Mouse (Mus musculus) ES-E14 (cell line): ENCODE data around the gene Gpr174. TPM values are rescaled to one million over a fixed set of nuclear protein-coding genes. Genes with fewer than 3 reads are reported as not detected.

Experiments
- DNase-seq: peaks from one replicate; pipeline ENCODE4 v3.0.0-alpha.2; 2013; ENCODE audit warnings: low read depth, low spot score
- H3K27ac ChIP-seq: 2 replicates; pipeline ENCODE4 v1.5.1; 2012; ENCODE audit warnings: low read depth, mild to moderate bottlenecking, low read length, moderate library complexity, mixed read lengths; ENCODE audit not compliant: poor library complexity, insufficient read depth, severe bottlenecking
- H3K36me3 ChIP-seq: 2 replicates; pipeline ENCODE4 v1.6.1; 2012; ENCODE audit warnings: mild to moderate bottlenecking, low read length, moderate library complexity, mixed read lengths; ENCODE audit not compliant: control insufficient read depth, poor library complexity, insufficient read depth, severe bottlenecking
- H3K4me1 ChIP-seq, 2 experiments: fragments of 150-350 bp in 1 of 2; sonication (generic) in 1 of 2; 2 replicates each; pipeline ENCODE4 v1.6.1; 2012; ENCODE audit warnings: low read length in 2 of 2, mild to moderate bottlenecking in 1 of 2, mixed read lengths in 1 of 2; ENCODE audit not compliant: control insufficient read depth in 2 of 2, insufficient read depth in 2 of 2, poor library complexity in 1 of 2
- H3K4me3 ChIP-seq, 2 experiments: fragments of 150-350 bp in 1 of 2; sonication (generic) in 1 of 2; 2 replicates each; pipeline ENCODE4 v1.5.1; 2012; ENCODE audit warnings: low read length in 2 of 2, low read depth in 1 of 2, mild to moderate bottlenecking in 1 of 2, mixed read lengths in 1 of 2; ENCODE audit not compliant: insufficient read depth in 1 of 2, poor library complexity in 1 of 2, severe bottlenecking in 1 of 2
- H3K9ac ChIP-seq: 2 replicates; pipeline ENCODE4 v1.6.1; 2012; ENCODE audit warnings: low read depth, mild to moderate bottlenecking, low read length, mixed read lengths; ENCODE audit not compliant: poor library complexity, insufficient read depth, severe bottlenecking
- H3K9me3 ChIP-seq: fragments of 150-350 bp; sonication (generic); 2 replicates; pipeline ENCODE4 v1.6.1; 2012; ENCODE audit warnings: low read depth, mild to moderate bottlenecking, low read length; ENCODE audit not compliant: control insufficient read depth, insufficient read depth
- CHD2 ChIP-seq: IDR thresholded peaks from 2 replicates; pipeline ENCODE4 v1.6.1; 2014; ENCODE audit warnings: mild to moderate bottlenecking, low read depth, low read length, inconsistent platforms
- HCFC1 ChIP-seq: IDR thresholded peaks from 2 replicates; pipeline ENCODE4 v1.6.1; 2012; ENCODE audit warnings: low read length, inconsistent platforms, borderline replicate concordance; ENCODE audit not compliant: insufficient read depth
- MAFK ChIP-seq: IDR thresholded peaks from 2 replicates; pipeline ENCODE4 v1.6.1; 2014; ENCODE audit warnings: mild to moderate bottlenecking, low read depth, low read length, inconsistent platforms; ENCODE audit not compliant: insufficient read depth
- ZC3H11A ChIP-seq: IDR thresholded peaks from 2 replicates; pipeline ENCODE4 v1.6.1; 2012; ENCODE audit warnings: low read depth, mild to moderate bottlenecking, inconsistent platforms, low read length, borderline replicate concordance
- ZNF384 ChIP-seq: IDR thresholded peaks from 2 replicates; pipeline ENCODE4 v1.6.1; 2012; ENCODE audit warnings: low read depth, low read length, inconsistent platforms
- in situ Hi-C, 2 experiments: fragments of 600-800 bp; cut with MboI; formaldehyde crosslinking; loops; one replicate each; pipeline ENCODE4 v1.15.1; 2025; ENCODE audit warnings: low sequenced_read_pairs in 2 of 2, inconsistent platforms in 1 of 2; ENCODE audit not compliant: unreplicated experiment in 2 of 2
- total RNA-seq: library from RNA; depleted of rRNA; stranded (reverse); fragments of 300-350 nt; gene quantifications from 2 replicates; pipeline ENCODE4 v1.2.3, GENCODE M21; 2012

Gpr174 gene
- total RNA-seq, 1 experiment = 0.09 TPM

DNA sequence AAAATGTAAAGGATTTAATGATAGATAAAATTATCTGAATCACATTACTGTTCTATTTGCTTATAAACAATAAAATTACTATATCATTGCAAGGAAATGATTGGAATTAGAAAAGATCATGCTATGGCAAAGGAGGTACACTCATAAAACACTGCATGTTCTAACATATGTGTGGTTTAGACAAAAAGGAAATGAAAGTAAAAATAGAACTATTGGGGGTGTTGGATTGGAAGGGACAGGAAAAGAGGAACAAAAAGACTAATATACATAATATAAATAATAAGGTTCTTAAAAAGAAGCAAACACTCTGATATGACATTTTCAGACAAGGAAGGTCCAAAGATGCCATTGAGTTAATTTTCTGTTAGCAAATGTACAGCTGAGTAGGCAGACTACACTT, 43.1 kb downstream of the Gpr174 start:
- no peak for TF ChIP-seq HCFC1
- TF ChIP-seq ZC3H11A = no peak
- TF ChIP-seq MAFK = no peak
- TF ChIP-seq ZNF384 = no peak
- TF ChIP-seq CHD2 = no peak
- H3K9me3 ChIP-seq = no peaks in the 10 kb centered on the region
- H3K27ac ChIP-seq = no peak overlapping the region
- DNase-seq = no peak
- H3K9ac ChIP-seq = no peak overlapping the region
- no peak overlapping the region for H3K4me3 ChIP-seq
- in situ Hi-C loops = no loop called here
- no peaks in the 10 kb centered on the region for H3K36me3 ChIP-seq
- no peaks in the 10 kb centered on the region; a peak in 1 of 4 replicates for H3K4me1 ChIP-seq

DNA sequence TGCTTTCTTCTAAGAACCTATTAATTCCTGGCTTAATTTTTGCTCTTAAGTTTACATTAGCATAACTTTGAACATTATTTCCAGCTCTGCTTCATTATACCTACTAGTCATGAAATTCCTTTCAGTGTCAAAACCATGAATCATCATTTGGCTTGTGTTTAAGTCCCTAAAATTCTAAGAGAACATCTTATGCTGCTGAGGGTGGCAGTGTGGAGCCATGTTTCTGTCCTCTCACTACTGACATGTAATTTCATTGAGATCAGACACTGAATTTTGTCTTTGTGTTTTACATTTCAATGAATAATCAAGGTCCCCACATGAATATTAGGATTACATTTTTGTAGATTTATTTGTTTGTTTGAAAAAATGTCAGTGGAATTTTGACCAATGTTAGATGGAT, 50.8 kb downstream of the Gpr174 start:
- Histone ChIP-seq H3K4me1 (no peaks in the 10 kb centered on the region), H3K27ac (no peak overlapping the region), H3K4me3 (no peak overlapping the region), H3K36me3 (no peaks in the 10 kb centered on the region), H3K9me3 (no peaks in the 10 kb centered on the region), H3K9ac (no peak overlapping the region)
- in situ Hi-C loops = no loop called here
- DNase-seq = no peak
- TF ChIP-seq ZC3H11A (no peak), MAFK (no peak), ZNF384 (no peak), CHD2 (no peak), HCFC1 (no peak)

DNA sequence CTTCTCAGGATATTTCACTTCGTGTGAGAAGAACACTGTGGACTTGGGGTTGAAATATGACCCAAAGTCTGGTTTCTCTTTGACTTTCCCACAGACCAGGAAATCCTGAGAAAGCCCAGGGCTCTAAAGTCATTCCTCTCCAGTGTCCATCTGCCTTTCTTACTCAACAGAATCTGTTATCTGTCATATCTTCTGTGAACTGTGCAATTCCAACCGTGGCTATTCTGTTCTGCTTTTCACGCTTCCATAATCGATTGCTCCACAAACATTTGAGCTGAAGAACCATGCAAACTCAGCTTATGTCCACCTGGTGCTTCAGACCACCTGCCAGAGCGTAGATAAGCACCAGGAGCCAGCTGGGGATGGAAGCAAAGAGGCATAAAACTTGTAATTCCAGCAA, 56.9 kb downstream of the Gpr174 start:
- no peak for DNase-seq
- Histone ChIP-seq H3K4me1 (no peaks in the 10 kb centered on the region), H3K9ac (no peak overlapping the region), H3K36me3 (no peaks in the 10 kb centered on the region), H3K9me3 (no peaks in the 10 kb centered on the region), H3K4me3 (no peak overlapping the region), H3K27ac (no peak overlapping the region)
- in situ Hi-C loops = no loop called here
- TF ChIP-seq ZNF384 = no peak
- TF ChIP-seq HCFC1 = no peak
- TF ChIP-seq CHD2 = no peak
- TF ChIP-seq ZC3H11A = no peak
- TF ChIP-seq MAFK = no peak

DNA sequence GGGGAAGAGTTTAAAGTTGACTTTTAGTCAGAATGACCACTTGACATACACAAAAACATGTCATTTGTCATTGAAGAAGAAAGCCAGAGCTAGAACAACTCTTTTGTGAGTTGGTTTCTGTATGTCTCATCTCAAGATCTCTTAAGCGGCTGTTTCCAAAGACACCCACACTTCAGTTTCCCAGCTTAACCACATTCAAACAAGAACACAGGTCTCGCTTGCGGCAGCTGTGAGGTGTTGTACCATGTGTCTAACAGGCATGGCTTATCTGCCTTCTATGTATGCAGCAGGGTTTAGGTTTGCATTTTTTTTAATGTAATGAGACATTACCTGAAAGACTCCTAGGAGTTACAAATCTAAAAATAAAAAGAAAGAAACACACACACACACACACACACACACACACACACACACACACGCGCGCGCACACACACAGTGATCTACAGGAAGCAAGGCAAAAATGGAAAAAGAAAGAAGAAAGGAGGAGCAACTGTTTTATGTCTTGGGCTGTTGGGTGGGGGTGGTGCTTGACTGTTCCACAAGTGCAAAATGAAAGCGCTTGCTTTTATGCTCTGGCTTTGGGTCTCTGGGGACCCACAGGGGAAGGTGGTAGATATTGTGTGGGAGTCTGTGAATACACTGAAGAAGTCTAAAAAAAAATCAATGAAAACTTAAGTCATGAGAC, 70.2 kb downstream of the Gpr174 start:
- TF ChIP-seq MAFK (no peak), HCFC1 (no peak), CHD2 (no peak), ZC3H11A (no peak), ZNF384 (no peak)
- no peaks in the 10 kb centered on the region for H3K4me1 ChIP-seq
- H3K9ac ChIP-seq = no peak overlapping the region
- H3K36me3 ChIP-seq = no peaks in the 10 kb centered on the region
- no peaks in the 10 kb centered on the region for H3K9me3 ChIP-seq
- no peak overlapping the region for H3K4me3 ChIP-seq
- no peak overlapping the region for H3K27ac ChIP-seq
- DNase-seq = no peak
- in situ Hi-C loops = no loop called here

DNA sequence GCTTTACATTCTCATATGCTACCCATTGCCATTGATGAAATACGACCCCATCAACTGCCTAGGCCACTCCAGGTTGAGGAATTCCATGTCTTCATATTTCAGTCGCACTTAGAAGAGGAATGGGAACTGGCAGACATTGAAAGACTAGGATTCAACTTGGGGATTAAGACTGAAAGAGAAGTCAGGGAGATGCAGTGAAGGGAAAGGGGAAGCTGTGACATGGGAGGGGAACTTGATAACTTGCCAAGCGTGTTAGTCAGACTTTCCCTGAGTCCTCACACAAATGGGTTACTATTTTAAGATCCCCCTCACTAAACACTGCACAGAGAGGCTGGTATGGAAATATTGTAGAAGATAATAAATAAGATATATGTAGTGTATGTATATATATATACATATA, 74.2 kb downstream of the Gpr174 start:
- no peak for TF ChIP-seq ZC3H11A
- TF ChIP-seq CHD2 = no peak
- no peak for TF ChIP-seq ZNF384
- no peak for TF ChIP-seq HCFC1
- no peak for TF ChIP-seq MAFK
- Histone ChIP-seq H3K4me1 (no peaks in the 10 kb centered on the region), H3K4me3 (no peak overlapping the region), H3K9me3 (no peaks in the 10 kb centered on the region), H3K9ac (no peak overlapping the region), H3K36me3 (no peaks in the 10 kb centered on the region), H3K27ac (no peak overlapping the region)
- in situ Hi-C loops = no loop called here
- no peak for DNase-seq
